Mouse (Mus musculus): ENCODE data around the gene Tsc22d3. TPM values are rescaled to one million over a fixed set of nuclear protein-coding genes. Genes with fewer than 3 reads are reported as not detected.

Tsc22d3 gene
- polyA plus RNA-seq (2012; rRNA removed), result 74.2 and 95.0 TPM in 2 replicates

DNA sequence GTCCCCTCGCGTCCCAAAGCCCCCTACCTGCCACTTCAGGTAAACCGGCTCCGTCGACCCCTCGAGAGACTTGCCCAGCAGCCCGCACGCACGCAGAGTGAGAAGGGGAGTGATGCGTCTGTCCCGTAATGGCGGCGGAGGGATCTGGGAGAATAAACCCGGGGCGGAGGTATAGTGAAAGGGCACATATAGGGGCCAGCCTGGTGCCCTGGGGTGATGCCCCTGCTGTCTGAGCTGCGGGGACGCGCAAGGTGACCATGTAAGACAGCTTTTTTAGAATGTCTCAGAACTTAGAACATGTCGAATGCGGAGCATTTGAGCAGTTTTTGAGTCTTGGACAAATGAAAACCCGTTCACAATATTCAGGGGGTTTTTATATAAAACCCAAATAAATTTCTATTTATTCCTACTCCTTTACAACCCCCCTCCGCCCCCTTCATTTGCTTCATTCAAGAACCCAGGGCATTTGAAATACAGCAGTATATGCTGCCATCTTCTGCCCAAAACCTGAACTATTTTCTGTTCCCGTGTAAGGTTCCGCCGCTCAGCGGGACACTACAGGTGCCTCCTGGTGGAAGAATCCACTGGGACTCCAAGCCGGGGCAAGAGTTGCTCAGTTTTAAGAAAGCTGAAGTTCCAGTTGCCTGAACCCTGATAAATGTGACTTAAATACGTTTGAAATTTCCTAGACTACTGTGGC is at the start of gene Tsc22d3:
Tsc22d3 (minus strand) TSS at position 250 of the 700 bp plus-strand sequence.
- TF ChIP-seq POLR2A (IDR thresholded peaks at IDR 0.05; ENCODE audit: control insufficient read depth, extremely low read depth, insufficient read depth, low read length, poor library complexity), result no peak
- no peak for TF ChIP-seq CTCF (IDR thresholded peaks at IDR 0.05; ENCODE audit: borderline replicate concordance, control insufficient read depth, extremely low read depth, insufficient read depth, low read length, poor library complexity)
- Histone ChIP-seq H3K27ac (ENCODE audit: control insufficient read depth, insufficient read depth, low read length) (no peak within 1 kb of the TSS), H3K4me3 (ENCODE audit: control insufficient read depth, insufficient read depth, low read length) (peak within 1 kb of the TSS; percentile 47), H3K36me3 (ENCODE audit: control insufficient read depth, insufficient read depth, low read length) (no peaks in the 10 kb centered on the region), H3K27me3 (ENCODE audit: control insufficient read depth, insufficient read depth, low read length) (peaks cover 13% of the 10 kb centered on the region), H3K4me1 (replicated peaks; ENCODE audit: control insufficient read depth, insufficient read depth, low read length) (peaks cover 12% of the 10 kb centered on the region)
- 7% methylated on average over 28 of the region's 28 CpGs for WGBS
- peak; percentile 59 for DNase-seq

DNA sequence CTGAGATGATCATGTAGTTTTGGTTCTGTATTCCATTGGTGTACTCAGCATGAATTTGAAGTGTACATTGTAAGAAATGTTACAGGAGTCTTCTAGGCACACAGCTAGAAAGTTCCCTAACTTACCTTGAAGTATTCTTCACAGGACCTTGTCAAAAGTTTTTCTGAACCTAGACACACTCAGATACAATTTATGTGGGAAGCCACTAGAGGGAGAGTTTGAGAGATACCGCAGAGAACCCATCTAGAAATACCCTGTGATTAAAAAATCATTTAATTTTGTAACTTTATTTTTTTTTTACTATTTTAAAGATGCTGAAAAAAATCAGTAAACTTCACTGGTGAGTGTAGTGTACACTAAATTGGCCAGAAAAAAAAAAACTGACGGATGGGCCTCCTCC is 39.1 kb upstream of the Tsc22d3 start:
- H3K27ac ChIP-seq (ENCODE audit: control insufficient read depth, insufficient read depth, low read length), result no peak overlapping the region
- no peak for TF ChIP-seq CTCF (IDR thresholded peaks at IDR 0.05; ENCODE audit: borderline replicate concordance, control insufficient read depth, extremely low read depth, insufficient read depth, low read length, poor library complexity)
- TF ChIP-seq POLR2A (IDR thresholded peaks at IDR 0.05; ENCODE audit: control insufficient read depth, extremely low read depth, insufficient read depth, low read length, poor library complexity), result no peak
- H3K36me3 ChIP-seq (ENCODE audit: control insufficient read depth, insufficient read depth, low read length), result no peaks in the 10 kb centered on the region
- WGBS, result 79% methylated on average over 2 of the region's 2 CpGs
- no peak overlapping the region for H3K4me3 ChIP-seq (ENCODE audit: control insufficient read depth, insufficient read depth, low read length)
- no peaks in the 10 kb centered on the region for H3K4me1 ChIP-seq (replicated peaks; ENCODE audit: control insufficient read depth, insufficient read depth, low read length)
- H3K27me3 ChIP-seq (ENCODE audit: control insufficient read depth, insufficient read depth, low read length), result no peaks in the 10 kb centered on the region
- DNase-seq, result no peak

DNA sequence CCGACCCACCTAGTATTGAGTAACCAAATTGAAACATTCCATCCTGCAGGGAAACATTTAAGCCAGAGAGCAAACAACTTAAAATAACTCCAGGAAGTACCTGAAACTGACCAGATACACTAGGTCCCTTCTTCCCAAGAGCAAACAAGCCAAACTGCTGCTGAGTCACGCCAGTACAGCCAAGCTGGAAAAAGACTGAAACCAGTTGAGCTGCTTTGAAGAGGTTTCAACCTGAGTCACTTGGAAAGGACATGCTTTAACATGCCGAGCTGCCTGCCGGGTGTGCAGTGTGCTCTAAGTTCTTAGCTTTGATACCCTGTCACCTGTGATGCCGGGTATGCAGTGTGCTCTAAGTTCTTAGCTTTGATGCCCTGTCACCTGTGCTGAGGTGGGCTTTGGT is 37.6 kb upstream of the Tsc22d3 start:
- WGBS, result 88% methylated on average over 5 of the region's 5 CpGs
- no peak for DNase-seq

DNA sequence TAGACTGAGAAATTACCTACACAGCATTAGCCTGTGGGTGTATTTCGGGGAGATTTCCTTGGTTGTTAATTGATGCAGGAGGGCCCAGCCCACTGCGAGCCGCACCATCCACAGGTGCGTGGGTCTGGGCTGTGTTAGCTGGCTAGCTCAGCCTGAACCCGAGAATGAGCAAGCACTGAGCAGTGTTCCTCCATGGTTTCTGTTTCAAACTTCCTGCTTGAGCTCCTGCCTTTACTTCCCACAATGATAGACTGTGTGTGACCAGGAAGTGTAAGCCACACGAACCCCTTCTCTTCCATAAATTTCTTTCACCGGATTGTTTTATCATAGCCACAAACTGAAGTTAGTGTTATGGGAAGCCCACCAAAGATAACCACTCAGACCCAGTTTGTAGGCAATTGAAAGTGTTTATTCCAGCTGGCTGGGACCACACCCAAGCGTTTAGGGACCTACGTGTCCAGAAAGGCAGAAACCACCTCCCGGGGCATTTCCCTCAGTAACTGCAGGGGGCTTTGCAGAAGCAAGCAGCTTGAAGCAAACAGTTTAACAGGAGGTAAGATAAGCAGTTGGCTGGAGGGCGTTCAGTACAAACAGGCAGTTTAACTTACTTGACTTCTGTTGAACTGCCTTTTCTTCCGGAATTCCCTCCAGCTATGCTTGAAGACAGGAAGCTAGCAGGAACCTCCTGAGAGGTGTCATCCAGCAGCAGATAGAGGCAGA is 24.6 kb upstream of the Tsc22d3 start:
- 47% methylated on average over 12 of the region's 12 CpGs for WGBS
- H3K27ac ChIP-seq (ENCODE audit: control insufficient read depth, insufficient read depth, low read length), result no peak overlapping the region
- H3K4me1 ChIP-seq (replicated peaks; ENCODE audit: control insufficient read depth, insufficient read depth, low read length), result no peaks in the 10 kb centered on the region
- no peak for TF ChIP-seq POLR2A (IDR thresholded peaks at IDR 0.05; ENCODE audit: control insufficient read depth, extremely low read depth, insufficient read depth, low read length, poor library complexity)
- no peak for TF ChIP-seq CTCF (IDR thresholded peaks at IDR 0.05; ENCODE audit: borderline replicate concordance, control insufficient read depth, extremely low read depth, insufficient read depth, low read length, poor library complexity)
- no peak overlapping the region for H3K4me3 ChIP-seq (ENCODE audit: control insufficient read depth, insufficient read depth, low read length)
- no peak for DNase-seq
- no peaks in the 10 kb centered on the region for H3K36me3 ChIP-seq (ENCODE audit: control insufficient read depth, insufficient read depth, low read length)
- H3K27me3 ChIP-seq (ENCODE audit: control insufficient read depth, insufficient read depth, low read length), result no peaks in the 10 kb centered on the region

More for the DNA sequence above, 37.6 kb upstream of the Tsc22d3 start:
- Histone ChIP-seq H3K4me1 (replicated peaks; ENCODE audit: control insufficient read depth, insufficient read depth, low read length) (no peaks in the 10 kb centered on the region), H3K36me3 (ENCODE audit: control insufficient read depth, insufficient read depth, low read length) (no peaks in the 10 kb centered on the region), H3K4me3 (ENCODE audit: control insufficient read depth, insufficient read depth, low read length) (no peak overlapping the region), H3K27me3 (ENCODE audit: control insufficient read depth, insufficient read depth, low read length) (no peaks in the 10 kb centered on the region), H3K27ac (ENCODE audit: control insufficient read depth, insufficient read depth, low read length) (no peak overlapping the region)
- no peak for TF ChIP-seq CTCF (IDR thresholded peaks at IDR 0.05; ENCODE audit: borderline replicate concordance, control insufficient read depth, extremely low read depth, insufficient read depth, low read length, poor library complexity)
- TF ChIP-seq POLR2A (IDR thresholded peaks at IDR 0.05; ENCODE audit: control insufficient read depth, extremely low read depth, insufficient read depth, low read length, poor library complexity), result no peak

DNA sequence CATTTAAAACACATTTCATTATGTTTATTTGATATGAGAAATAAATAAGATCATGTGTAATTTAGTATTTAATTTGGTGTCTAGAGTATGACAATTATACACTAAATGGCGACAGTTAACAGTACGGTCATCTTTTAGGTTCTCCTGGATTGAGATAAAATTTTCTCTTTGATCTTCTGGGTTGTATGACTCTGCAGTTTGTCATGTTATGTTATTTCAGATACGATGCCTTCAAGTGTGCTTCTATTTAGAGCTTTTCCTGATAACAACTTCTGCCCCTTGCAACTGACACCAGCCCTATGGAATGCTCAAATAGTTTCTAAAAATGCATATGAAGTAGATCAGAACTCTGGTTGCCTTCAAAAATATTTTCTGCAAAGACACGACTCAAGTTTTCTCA is 9.5 kb upstream of the Tsc22d3 start:
- no peaks in the 10 kb centered on the region for H3K36me3 ChIP-seq (ENCODE audit: control insufficient read depth, insufficient read depth, low read length)
- H3K4me1 ChIP-seq (replicated peaks; ENCODE audit: control insufficient read depth, insufficient read depth, low read length), result no peaks in the 10 kb centered on the region
- DNase-seq, result no peak
- no peak overlapping the region for H3K4me3 ChIP-seq (ENCODE audit: control insufficient read depth, insufficient read depth, low read length)
- H3K27ac ChIP-seq (ENCODE audit: control insufficient read depth, insufficient read depth, low read length), result no peak overlapping the region
- TF ChIP-seq POLR2A (IDR thresholded peaks at IDR 0.05; ENCODE audit: control insufficient read depth, extremely low read depth, insufficient read depth, low read length, poor library complexity) (no peak), CTCF (IDR thresholded peaks at IDR 0.05; ENCODE audit: borderline replicate concordance, control insufficient read depth, extremely low read depth, insufficient read depth, low read length, poor library complexity) (no peak)
- H3K27me3 ChIP-seq (ENCODE audit: control insufficient read depth, insufficient read depth, low read length), result no peaks in the 10 kb centered on the region
- WGBS, result 80% methylated on average over 4 of the region's 4 CpGs

DNA sequence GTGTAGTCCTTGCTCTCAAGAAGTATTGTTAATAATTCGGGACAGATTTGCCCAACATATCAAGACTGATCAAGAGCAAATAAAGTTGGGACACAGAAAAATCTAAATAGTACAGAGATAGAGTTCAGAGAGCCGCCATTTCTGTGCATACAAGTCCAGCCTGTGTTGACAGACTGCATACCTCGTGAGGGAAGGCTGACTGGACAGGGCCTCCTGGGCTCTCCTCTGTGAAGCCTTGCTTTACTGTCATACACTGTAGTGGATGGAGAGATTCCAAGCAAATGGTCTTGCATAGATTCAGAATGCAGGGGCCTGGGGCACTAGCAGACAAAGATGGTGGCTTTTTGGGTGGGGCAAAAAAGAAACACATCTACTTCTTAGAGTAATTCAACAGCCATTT is 1.4 kb upstream of the Tsc22d3 start:
- Histone ChIP-seq H3K4me1 (replicated peaks; ENCODE audit: control insufficient read depth, insufficient read depth, low read length) (peaks cover 12% of the 10 kb centered on the region), H3K27ac (ENCODE audit: control insufficient read depth, insufficient read depth, low read length) (no peak overlapping the region), H3K36me3 (ENCODE audit: control insufficient read depth, insufficient read depth, low read length) (no peaks in the 10 kb centered on the region), H3K27me3 (ENCODE audit: control insufficient read depth, insufficient read depth, low read length) (peaks cover 13% of the 10 kb centered on the region), H3K4me3 (ENCODE audit: control insufficient read depth, insufficient read depth, low read length) (no peak overlapping the region)
- 93% methylated on average over 3 of the region's 3 CpGs for WGBS
- TF ChIP-seq POLR2A (IDR thresholded peaks at IDR 0.05; ENCODE audit: control insufficient read depth, extremely low read depth, insufficient read depth, low read length, poor library complexity) (no peak), CTCF (IDR thresholded peaks at IDR 0.05; ENCODE audit: borderline replicate concordance, control insufficient read depth, extremely low read depth, insufficient read depth, low read length, poor library complexity) (no peak)
- no peak for DNase-seq
